Mouse (Mus musculus) spleen, adult 2 months (tissue): ENCODE measurements around the gene Hdgfl3.

Source experiments
- CTCF ChIP-seq: fragments of 200-500 bp; IDR thresholded peaks from 2 replicates; pipeline ENCODE4 v1.5.1; 2011; ENCODE audit warnings: mild to moderate bottlenecking, inconsistent platforms; ENCODE audit not compliant: insufficient read depth, insufficient read length, insufficient replicate concordance; ENCODE audit errors: extremely low read depth
- POLR2A ChIP-seq: fragments of 200-500 bp; IDR thresholded peaks from 2 replicates; pipeline ENCODE4 v1.6.1; 2011; ENCODE audit warnings: low read depth, low read length, inconsistent platforms

DNA sequence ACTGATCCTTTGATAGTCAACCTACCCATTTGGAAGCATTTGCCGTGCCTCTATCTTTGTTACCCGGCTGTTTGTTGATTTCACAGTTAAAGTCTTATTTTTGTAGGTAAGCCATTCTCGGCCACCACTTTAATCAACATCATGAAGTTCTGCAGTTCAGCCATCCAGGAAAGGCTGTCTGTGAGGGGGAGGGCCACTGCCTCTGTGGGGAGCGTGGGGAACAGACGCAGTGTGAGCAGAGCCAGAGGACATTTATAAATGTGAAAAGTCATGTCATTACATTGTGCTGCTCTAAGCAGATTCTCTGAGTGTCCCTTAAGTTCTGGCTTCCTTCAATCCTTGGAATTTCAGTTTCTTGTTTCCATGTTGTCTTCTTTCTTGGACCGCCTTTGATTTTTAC lies 84.1 kb downstream of the Hdgfl3 start:
- TF ChIP-seq POLR2A, result no peak
- no peak for TF ChIP-seq CTCF
